Mouse (Mus musculus): Measurements from ENCODE around the gene Setmar. TPM values are rescaled to one million over a fixed set of nuclear protein-coding genes. Genes with fewer than 3 reads are reported as not detected.

Gene Setmar
- total RNA-seq, 4 experiments from 2014 or later = 6.4 to 7.8 (median 7.0) TPM

- DNase-seq = no peak
Measured at GRCm38 (mm10) chr6:108114971-108115370, 50.1 kb downstream of the Setmar start.

GRCm38 (mm10) chr6:108117881-108118280, 53.0 kb downstream of the Setmar start:
- no peak for DNase-seq

DNA sequence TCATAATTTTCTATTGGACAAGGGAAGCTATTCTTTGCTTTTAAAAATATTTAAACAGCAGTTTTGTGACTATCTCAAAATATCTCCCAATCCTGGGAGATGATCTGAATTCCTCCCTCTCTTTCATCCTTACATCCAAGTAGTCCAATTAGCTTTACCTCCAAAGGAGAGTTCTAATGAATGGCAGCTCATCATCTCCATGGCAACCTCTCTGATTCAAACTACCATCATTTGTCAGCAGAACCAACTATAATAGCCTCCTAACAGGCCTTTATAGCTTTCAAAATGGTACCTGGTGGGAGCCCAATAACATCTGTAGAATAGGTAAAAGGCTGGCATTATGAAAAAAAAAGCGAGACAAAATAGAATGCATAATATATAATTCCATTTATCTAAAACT, 60.6 kb downstream of the Setmar start:
- no peak for DNase-seq

DNA sequence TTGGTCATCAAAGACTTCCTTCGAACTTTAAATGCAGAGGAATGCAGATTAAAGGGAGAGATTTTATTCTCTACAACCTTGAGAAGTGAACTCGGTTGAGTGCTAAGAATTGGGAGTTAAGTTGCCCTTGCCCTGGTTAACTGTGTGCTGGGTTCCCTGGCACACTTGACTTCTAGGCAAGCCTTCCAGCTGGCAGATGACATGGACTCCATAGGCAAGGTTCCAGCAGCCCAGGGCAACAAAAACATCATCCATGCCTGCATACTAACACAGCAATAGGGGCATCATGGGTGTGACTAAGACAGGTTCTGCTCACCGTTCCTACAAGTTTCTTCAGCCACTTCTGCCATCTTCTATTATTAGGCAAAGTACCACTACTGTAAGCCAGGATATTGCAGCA, 61.8 kb downstream of the Setmar start:
- DNase-seq = no peak

Other genes with a start within 250 kb of the Setmar start
- gene Sumf1, start 120.5 kb downstream of the Setmar start, total RNA-seq (2022) = 10 to 100 TPM; 50.4 to 58.0 (median 51.8) TPM
- gene Itpr1, start 148.1 kb downstream of the Setmar start, total RNA-seq (2022) = 100 to 1,000 TPM; 131 to 220 (median 161) TPM